Mouse (Mus musculus) splenic B cell, adult 2 months (primary cell): ENCODE data around the gene Podxl.
A peak's percentile ranks its signal among the peaks of the same experiment; 100 is the strongest.

Source experiments
- DNase-seq: peaks from one replicate; pipeline ENCODE4 v3.0.0-alpha.2; 2011; ENCODE audit warnings: low read depth, low spot score
- H3K27me3 ChIP-seq: 2 replicates; pipeline ENCODE4 v1.6.1; 2012; ENCODE audit warnings: mild to moderate bottlenecking, low read length, moderate library complexity, mixed read lengths; ENCODE audit not compliant: control insufficient read depth, poor library complexity, insufficient read depth, severe bottlenecking
- H3K36me3 ChIP-seq: 2 replicates; pipeline ENCODE4 v1.6.1; 2012; ENCODE audit warnings: mild to moderate bottlenecking, low read length, moderate library complexity, mixed read lengths; ENCODE audit not compliant: control insufficient read depth, poor library complexity, insufficient read depth, severe bottlenecking

The Podxl gene

GRCm38 (mm10) chr6:31563235-31564181 lies at the start of gene Podxl:
Podxl (minus strand) TSS chr6:31563981.
- H3K36me3 ChIP-seq: no peaks in the 10 kb centered on the region

DNA sequence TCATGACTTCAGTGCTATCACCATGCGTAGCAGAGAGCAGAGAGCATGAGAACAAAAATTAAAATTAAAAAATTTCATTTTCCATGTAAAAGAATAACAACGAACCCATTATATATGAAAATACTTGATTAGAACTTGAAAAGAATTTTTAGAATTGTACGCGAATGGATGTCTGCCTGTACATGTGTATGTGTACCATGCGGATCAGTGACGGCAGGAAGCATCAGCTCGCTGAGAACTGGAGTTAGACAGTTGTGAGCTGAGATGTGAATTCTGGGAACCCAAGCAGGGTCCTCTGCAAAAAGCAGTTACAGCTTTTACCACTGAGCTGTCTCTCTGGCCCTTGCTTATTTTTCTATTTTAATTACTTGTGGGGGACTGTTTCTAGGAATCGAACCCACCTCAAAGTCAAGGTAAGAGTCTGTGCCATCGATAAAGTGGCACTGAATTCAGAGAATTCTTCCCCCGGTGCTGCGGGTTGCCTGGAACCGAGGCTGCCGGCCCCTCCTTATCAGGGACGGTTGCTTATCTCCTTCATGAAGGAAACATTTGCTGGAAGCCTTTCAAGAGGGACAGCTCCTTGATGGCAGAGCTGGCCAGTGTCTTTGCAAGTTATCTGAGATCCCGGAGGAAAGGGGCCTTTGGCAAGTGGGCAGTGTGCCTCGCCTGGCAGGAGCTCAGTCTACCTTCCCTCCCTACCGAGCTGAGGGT lies 48.9 kb upstream of the Podxl start:
- H3K36me3 ChIP-seq: no peaks in the 10 kb centered on the region
- no peak for DNase-seq
- H3K27me3 ChIP-seq: no peaks in the 10 kb centered on the region

More at GRCm38 (mm10) chr6:31563235-31564181, at the start of gene Podxl:
- peak; percentile 23 for DNase-seq
- no peaks in the 10 kb centered on the region for H3K27me3 ChIP-seq

GRCm38 (mm10) chr6:31606429-31606828 lies 42.6 kb upstream of the Podxl start:
- Histone ChIP-seq H3K36me3 (no peaks in the 10 kb centered on the region), H3K27me3 (no peaks in the 10 kb centered on the region)
- DNase-seq: no peak

DNA sequence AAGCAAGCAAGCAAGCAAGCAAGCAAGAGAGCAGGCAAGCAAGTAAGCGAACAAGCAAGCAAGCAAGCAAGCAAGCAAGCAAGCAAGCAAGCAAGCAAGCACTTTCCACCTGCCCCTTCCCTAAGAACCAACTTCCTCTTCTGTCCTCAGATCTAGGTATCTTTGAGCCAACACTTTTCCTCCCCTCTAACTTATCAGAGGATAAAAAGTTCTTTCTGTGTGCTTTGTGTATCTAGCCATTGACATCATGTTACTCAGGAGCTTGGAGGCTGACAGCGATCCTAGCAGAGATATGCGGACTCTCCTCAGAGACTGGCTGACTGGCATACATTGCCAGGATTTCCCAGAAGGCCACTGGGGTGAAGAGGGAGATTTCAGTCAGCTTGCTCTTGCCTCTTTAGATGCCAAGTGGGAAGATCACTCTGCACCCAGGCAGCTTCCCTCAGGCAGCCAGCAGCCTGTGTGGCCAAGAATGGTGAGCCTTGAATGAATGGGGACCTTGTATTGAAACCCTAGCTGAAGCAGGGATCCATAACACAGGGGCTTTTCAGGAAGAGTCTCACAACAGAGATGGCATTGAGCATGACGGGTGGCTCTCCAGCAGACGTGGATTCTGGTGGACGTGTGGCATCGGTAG lies 41.0 kb upstream of the Podxl start:
- no peak for DNase-seq
- Histone ChIP-seq H3K36me3 (no peaks in the 10 kb centered on the region), H3K27me3 (no peaks in the 10 kb centered on the region)

DNA sequence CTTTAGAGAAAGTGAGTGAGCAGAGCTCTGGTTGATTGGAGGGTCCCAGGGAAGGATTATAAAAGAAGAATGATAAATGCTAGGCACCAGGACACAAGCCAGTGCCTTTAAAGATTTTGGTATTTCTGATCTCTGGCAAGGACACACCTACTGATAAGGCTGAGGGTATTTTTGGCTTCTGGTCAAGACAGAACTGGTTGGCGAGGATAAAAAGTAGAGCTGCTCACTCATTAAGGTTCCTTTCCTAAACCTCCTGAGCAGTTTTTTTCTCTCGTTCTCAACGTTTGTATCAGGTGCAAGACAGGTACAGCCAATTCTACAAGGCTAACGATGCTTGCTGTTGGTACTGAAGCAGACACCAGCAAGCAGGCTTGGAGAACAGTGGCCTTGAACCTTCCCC lies 38.7 kb upstream of the Podxl start:
- no peak for DNase-seq
- Histone ChIP-seq H3K27me3 (no peaks in the 10 kb centered on the region), H3K36me3 (no peaks in the 10 kb centered on the region)

DNA sequence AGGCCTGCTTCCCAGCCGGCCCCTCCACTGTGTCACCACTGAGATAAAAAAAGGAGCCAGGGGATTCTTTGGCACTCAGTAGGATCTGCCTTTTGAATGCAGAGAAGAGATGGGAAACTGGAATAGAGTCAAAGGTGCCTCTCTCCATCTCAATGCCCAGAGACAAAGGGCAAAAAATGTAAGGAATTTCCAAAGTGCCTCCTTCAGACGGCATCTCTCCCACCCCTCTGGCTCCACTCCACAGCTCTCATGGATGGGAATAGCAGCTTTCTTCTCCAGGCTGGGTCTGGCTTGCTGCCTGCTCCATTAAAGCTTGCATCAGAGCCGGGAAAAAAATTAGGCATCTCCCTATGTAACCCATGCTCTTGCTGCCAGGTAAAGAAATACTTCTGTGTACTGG lies 37.4 kb upstream of the Podxl start:
- Histone ChIP-seq H3K36me3 (no peaks in the 10 kb centered on the region), H3K27me3 (no peaks in the 10 kb centered on the region)
- no peak for DNase-seq

GRCm38 (mm10) chr6:31599863-31600262 lies 36.1 kb upstream of the Podxl start:
- H3K36me3 ChIP-seq: no peaks in the 10 kb centered on the region
- no peaks in the 10 kb centered on the region for H3K27me3 ChIP-seq
- no peak for DNase-seq

GRCm38 (mm10) chr6:31598349-31598911 lies 34.6 kb upstream of the Podxl start:
- no peaks in the 10 kb centered on the region for H3K27me3 ChIP-seq
- DNase-seq: no peak

DNA sequence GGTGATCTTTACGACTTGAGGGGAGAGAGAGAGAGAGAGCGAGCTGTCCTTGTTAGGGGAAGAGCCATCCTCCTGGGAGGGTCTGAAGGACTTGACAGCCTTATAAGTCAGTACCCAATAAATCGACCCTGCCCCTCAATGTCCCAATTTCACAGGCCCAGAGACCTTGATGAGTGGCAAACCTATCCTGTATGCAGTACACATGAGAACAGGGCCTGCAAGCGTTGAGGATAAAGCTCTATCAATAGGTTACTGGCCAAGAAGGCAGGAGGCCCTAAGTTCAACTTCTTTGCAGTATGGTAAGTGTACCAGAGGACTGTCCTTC lies 33.3 kb upstream of the Podxl start:
- no peak for DNase-seq
- Histone ChIP-seq H3K27me3 (no peaks in the 10 kb centered on the region), H3K36me3 (no peaks in the 10 kb centered on the region)

More at GRCm38 (mm10) chr6:31598349-31598911, 34.6 kb upstream of the Podxl start:
- H3K36me3 ChIP-seq: no peaks in the 10 kb centered on the region

- DNase-seq: no peak
- no peaks in the 10 kb centered on the region for H3K27me3 ChIP-seq
Measured at GRCm38 (mm10) chr6:31596346-31597135, 32.8 kb upstream of the Podxl start.

GRCm38 (mm10) chr6:31592579-31593238 lies 28.9 kb upstream of the Podxl start:
- DNase-seq: no peak

More at GRCm38 (mm10) chr6:31596346-31597135, 32.8 kb upstream of the Podxl start:
- no peaks in the 10 kb centered on the region for H3K36me3 ChIP-seq

DNA sequence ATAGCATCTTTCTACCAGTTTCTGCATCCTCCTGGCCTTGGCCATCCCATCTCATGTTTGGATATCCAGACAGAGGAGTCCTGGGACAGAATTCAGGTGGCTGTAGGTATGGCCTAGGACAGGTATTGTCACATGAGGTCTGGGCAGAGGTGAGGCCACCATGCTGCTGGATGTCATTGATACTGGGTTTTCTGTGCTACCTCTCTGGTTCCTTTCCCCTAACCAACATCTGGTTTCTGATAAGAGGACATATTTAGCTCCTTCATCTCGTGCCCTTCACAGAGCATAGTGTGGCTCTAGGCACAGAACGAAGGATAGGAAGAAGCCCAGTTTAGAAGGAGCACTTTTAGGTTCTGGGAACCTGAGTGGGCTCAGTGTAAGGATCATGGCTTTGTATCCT lies 28.3 kb upstream of the Podxl start:
- H3K27me3 ChIP-seq: no peaks in the 10 kb centered on the region
- no peaks in the 10 kb centered on the region for H3K36me3 ChIP-seq
- DNase-seq: no peak

More at GRCm38 (mm10) chr6:31592579-31593238, 28.9 kb upstream of the Podxl start:
- H3K36me3 ChIP-seq: no peaks in the 10 kb centered on the region
- H3K27me3 ChIP-seq: no peaks in the 10 kb centered on the region

- no peaks in the 10 kb centered on the region for H3K36me3 ChIP-seq
- no peaks in the 10 kb centered on the region for H3K27me3 ChIP-seq
- no peak for DNase-seq
Measured at GRCm38 (mm10) chr6:31591676-31592075, 27.9 kb upstream of the Podxl start.

DNA sequence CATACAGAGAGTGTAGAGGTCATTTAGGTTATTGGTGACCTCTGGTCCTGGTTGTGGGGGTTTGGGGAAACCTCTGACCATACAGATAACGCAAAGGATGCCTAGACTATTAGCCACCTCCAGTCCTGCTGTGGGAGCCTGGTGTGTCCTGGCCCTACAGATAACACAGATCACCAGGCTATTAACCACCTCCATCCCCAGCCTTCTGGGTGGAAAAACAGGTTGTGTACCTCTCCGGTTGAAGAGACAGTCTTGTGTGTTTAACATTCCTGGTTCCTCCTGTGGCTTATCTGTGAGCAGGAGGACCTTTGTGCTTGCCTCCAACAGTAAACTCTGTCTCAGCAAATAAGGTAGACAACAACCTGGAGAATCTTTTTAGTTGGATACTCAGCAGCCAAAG lies 27.0 kb upstream of the Podxl start:
- H3K27me3 ChIP-seq: no peaks in the 10 kb centered on the region
- DNase-seq: no peak
- no peaks in the 10 kb centered on the region for H3K36me3 ChIP-seq
